Mouse (Mus musculus) MEL (cell line): ENCODE data around the gene Lpar5. TPM values are rescaled to one million over a fixed set of nuclear protein-coding genes. Genes with fewer than 3 reads are reported as not detected.

Experiments
- DNase-seq: peaks from one replicate; pipeline ENCODE4 v3.0.0; 2011; ENCODE audit warnings: low read depth, low spot score
- H3K27ac ChIP-seq: 2 replicates; pipeline ENCODE4 v1.5.1; 2012; ENCODE audit warnings: low read depth, mild to moderate bottlenecking, control low read depth, low read length, moderate library complexity; ENCODE audit not compliant: control insufficient read depth
- H3K27me3 ChIP-seq, 2 experiments: fragments of 150-350 bp in 1 of 2; sonication (generic) in 1 of 2; 2 replicates each; pipeline ENCODE4 v1.6.1; 2012; ENCODE audit warnings: low read length in 2 of 2, mild to moderate bottlenecking in 2 of 2, improper control_type of control experiment in 1 of 2, moderate library complexity in 1 of 2; ENCODE audit not compliant: insufficient read depth in 2 of 2, control insufficient read depth in 1 of 2
- H3K36me3 ChIP-seq, 2 experiments: 2 replicates each; pipeline ENCODE4 v1.6.1; 2012 to 2014; ENCODE audit warnings: low read length in 2 of 2, improper control_type of control experiment in 1 of 2, inconsistent platforms in 1 of 2, mild to moderate bottlenecking in 1 of 2; ENCODE audit not compliant: insufficient read depth in 2 of 2, control insufficient read depth in 1 of 2
- H3K4me1 ChIP-seq, 2 experiments: fragments of 150-350 bp in 1 of 2; sonication (generic) in 1 of 2; 2 replicates each; pipeline ENCODE4 v1.6.1; 2012; ENCODE audit warnings: low read length in 2 of 2, improper control_type of control experiment in 1 of 2, mild to moderate bottlenecking in 1 of 2; ENCODE audit not compliant: insufficient read depth in 2 of 2, control insufficient read depth in 1 of 2
- H3K4me3 ChIP-seq, 2 experiments: fragments of 150-350 bp in 1 of 2; sonication (generic) in 1 of 2; 2 replicates each; pipeline ENCODE4 v1.5.1; 2012; ENCODE audit warnings: low read depth in 2 of 2, low read length in 2 of 2, mild to moderate bottlenecking in 2 of 2, moderate library complexity in 2 of 2, control low read depth in 1 of 2, improper control_type of control experiment in 1 of 2; ENCODE audit not compliant: control insufficient read depth in 1 of 2, insufficient read depth in 1 of 2
- H3K79me2 ChIP-seq: 2 replicates; pipeline ENCODE4 v1.6.1; 2012; ENCODE audit warnings: mild to moderate bottlenecking, low read length, moderate library complexity; ENCODE audit not compliant: control insufficient read depth, poor library complexity, insufficient read depth
- H3K9ac ChIP-seq: 2 replicates; pipeline ENCODE4 v1.6.1; 2012; ENCODE audit warnings: low read depth, mild to moderate bottlenecking, control low read depth, low read length, moderate library complexity; ENCODE audit not compliant: control insufficient read depth, poor library complexity, severe bottlenecking
- H3K9me3 ChIP-seq: fragments of 150-350 bp; sonication (generic); replicated peaks from 2 replicates; pipeline ENCODE4 v1.6.1; 2012; ENCODE audit warnings: mild to moderate bottlenecking, low read length, improper control_type of control experiment, moderate library complexity; ENCODE audit not compliant: insufficient read depth
- BHLHE40 ChIP-seq: IDR thresholded peaks from 2 replicates; pipeline ENCODE4 v1.6.1; 2012; ENCODE audit warnings: low read depth, mild to moderate bottlenecking, inconsistent platforms, low read length, improper control_type of control experiment, borderline replicate concordance
- CHD1 ChIP-seq: IDR thresholded peaks from 2 replicates; pipeline ENCODE4 v1.6.1; 2012; ENCODE audit warnings: low read depth, mild to moderate bottlenecking, inconsistent platforms, low read length, improper control_type of control experiment
- CHD2 ChIP-seq: IDR thresholded peaks from 2 replicates; pipeline ENCODE4 v1.6.1; 2011; ENCODE audit warnings: low read length, improper control_type of control experiment
- CTCF ChIP-seq, 3 experiments: IDR thresholded peaks in 2 of 3; conservative IDR thresholded peaks in 1 of 3; 2 replicates each; pipeline ENCODE4 v1.5.1; 2011 to 2012; ENCODE audit warnings: low read length in 3 of 3, low read depth in 2 of 3, mild to moderate bottlenecking in 2 of 3, improper control_type of control experiment in 1 of 3, inconsistent platforms in 1 of 3, mixed read lengths in 1 of 3, moderate library complexity in 1 of 3; ENCODE audit not compliant: control insufficient read depth in 1 of 3, insufficient read depth in 1 of 3, poor library complexity in 1 of 3, severe bottlenecking in 1 of 3
- E2F4 ChIP-seq: IDR thresholded peaks from 2 replicates; pipeline ENCODE4 v1.6.1; 2011; ENCODE audit warnings: low read depth, low read length, improper control_type of control experiment, borderline replicate concordance
- ELF1 ChIP-seq: IDR thresholded peaks from 2 replicates; pipeline ENCODE4 v1.6.1; 2014; ENCODE audit warnings: low read depth, mild to moderate bottlenecking, inconsistent platforms, low read length, improper control_type of control experiment, moderate library complexity
- EP300 ChIP-seq, 2 experiments: IDR thresholded peaks; 2 replicates each; pipeline ENCODE4 v1.6.1; 2011; ENCODE audit warnings: improper control_type of control experiment in 2 of 2, low read length in 2 of 2, low read depth in 1 of 2, mild to moderate bottlenecking in 1 of 2
- ETS1 ChIP-seq: IDR thresholded peaks from 2 replicates; pipeline ENCODE4 v1.6.1; 2012; ENCODE audit warnings: low read depth, mild to moderate bottlenecking, inconsistent platforms, low read length, improper control_type of control experiment, moderate library complexity
- GABPA ChIP-seq: IDR thresholded peaks from 2 replicates; pipeline ENCODE4 v1.6.1; 2012; ENCODE audit warnings: low read depth, mild to moderate bottlenecking, inconsistent platforms, low read length, improper control_type of control experiment, moderate library complexity
- GATA1 ChIP-seq: IDR thresholded peaks from 2 replicates; pipeline ENCODE4 v1.6.1; 2011; ENCODE audit warnings: low read depth, low read length, improper control_type of control experiment
- HCFC1 ChIP-seq: IDR thresholded peaks from 2 replicates; pipeline ENCODE4 v1.6.1; 2012; ENCODE audit warnings: low read depth, mild to moderate bottlenecking, inconsistent platforms, low read length, improper control_type of control experiment, moderate library complexity
- JUND ChIP-seq: IDR thresholded peaks from 2 replicates; pipeline ENCODE4 v1.6.1; 2011; ENCODE audit warnings: low read depth, mild to moderate bottlenecking, improper control_type of control experiment, low read length
- KAT2A ChIP-seq: conservative IDR thresholded peaks from 2 replicates; pipeline ENCODE4 v1.6.1; 2012; ENCODE audit warnings: low read depth, low read length, improper control_type of control experiment, inconsistent platforms
- MAFK ChIP-seq: IDR thresholded peaks from 2 replicates; pipeline ENCODE4 v1.6.1; 2011; ENCODE audit warnings: low read depth, mild to moderate bottlenecking, low read length, improper control_type of control experiment, borderline replicate concordance
- MAX ChIP-seq: IDR thresholded peaks from 2 replicates; pipeline ENCODE4 v1.6.1; 2011; ENCODE audit warnings: low read length, improper control_type of control experiment
- MAZ ChIP-seq: IDR thresholded peaks from 2 replicates; pipeline ENCODE4 v1.6.1; 2012; ENCODE audit warnings: low read depth, mild to moderate bottlenecking, inconsistent platforms, low read length, improper control_type of control experiment
- MXI1 ChIP-seq: IDR thresholded peaks from 2 replicates; pipeline ENCODE4 v1.6.1; 2011; ENCODE audit warnings: mild to moderate bottlenecking, low read depth, low read length, improper control_type of control experiment
- MYB ChIP-seq: IDR thresholded peaks from 2 replicates; pipeline ENCODE4 v1.6.1; 2011; ENCODE audit warnings: mild to moderate bottlenecking, low read depth, low read length, improper control_type of control experiment
- MYC ChIP-seq: IDR thresholded peaks from 2 replicates; pipeline ENCODE4 v1.6.1; 2011; ENCODE audit warnings: low read depth, mild to moderate bottlenecking, low read length, improper control_type of control experiment, moderate library complexity
- NELFE ChIP-seq: IDR thresholded peaks from 2 replicates; pipeline ENCODE4 v1.6.1; 2011; ENCODE audit warnings: low read depth, low read length, improper control_type of control experiment
- NRF1 ChIP-seq: IDR thresholded peaks from 2 replicates; pipeline ENCODE4 v1.6.1; 2014; ENCODE audit warnings: low read depth, mild to moderate bottlenecking, inconsistent platforms, low read length, improper control_type of control experiment, moderate library complexity; ENCODE audit not compliant: poor library complexity, insufficient read depth, severe bottlenecking
- POLR2A ChIP-seq, 2 experiments: IDR thresholded peaks; 2 replicates each; pipeline ENCODE4 v1.6.1; 2011 to 2012; ENCODE audit warnings: low read length in 2 of 2, mild to moderate bottlenecking in 2 of 2, control low read depth in 1 of 2, improper control_type of control experiment in 1 of 2, low read depth in 1 of 2, moderate library complexity in 1 of 2; ENCODE audit not compliant: control insufficient read depth in 1 of 2, insufficient read depth in 1 of 2, poor library complexity in 1 of 2
- POLR2AphosphoS2 ChIP-seq: IDR thresholded peaks from 2 replicates; pipeline ENCODE4 v1.6.1; 2011; ENCODE audit warnings: low read length, improper control_type of control experiment
- POLR2AphosphoS5 ChIP-seq: IDR thresholded peaks from 2 replicates; pipeline ENCODE4 v1.6.1; 2012; ENCODE audit warnings: low read depth, borderline replicate concordance, mild to moderate bottlenecking, inconsistent platforms, low read length, moderate library complexity, mixed read lengths
- RCOR1 ChIP-seq: IDR thresholded peaks from 2 replicates; pipeline ENCODE4 v1.6.1; 2012; ENCODE audit warnings: low read depth, mild to moderate bottlenecking, inconsistent platforms, low read length, improper control_type of control experiment
- SIN3A ChIP-seq: IDR thresholded peaks from 2 replicates; pipeline ENCODE4 v1.6.1; 2012; ENCODE audit warnings: low read length, improper control_type of control experiment, inconsistent platforms
- SMC3 ChIP-seq: IDR thresholded peaks from 2 replicates; pipeline ENCODE4 v1.6.1; 2011; ENCODE audit warnings: low read depth, low read length, improper control_type of control experiment
- TAL1 ChIP-seq: IDR thresholded peaks from 2 replicates; pipeline ENCODE4 v1.6.1; 2012; ENCODE audit warnings: mild to moderate bottlenecking, inconsistent platforms, low read length, moderate library complexity, mixed read lengths
- TBP ChIP-seq: IDR thresholded peaks from 2 replicates; pipeline ENCODE4 v1.8.0; 2011; ENCODE audit warnings: low read depth, low read length, improper control_type of control experiment
- TCF12 ChIP-seq: IDR thresholded peaks from 2 replicates; pipeline ENCODE4 v1.6.1; 2014; ENCODE audit warnings: low read depth, mild to moderate bottlenecking, inconsistent platforms, low read length, improper control_type of control experiment, moderate library complexity
- USF1 ChIP-seq: IDR thresholded peaks from 2 replicates; pipeline ENCODE4 v1.6.1; 2014; ENCODE audit warnings: low read depth, mild to moderate bottlenecking, inconsistent platforms, low read length, improper control_type of control experiment, moderate library complexity
- USF2 ChIP-seq, 2 experiments: IDR thresholded peaks; 2 replicates each; pipeline ENCODE4 v1.6.1; 2011 to 2012; ENCODE audit warnings: improper control_type of control experiment in 2 of 2, low read length in 2 of 2, borderline replicate concordance in 1 of 2, inconsistent platforms in 1 of 2, low read depth in 1 of 2, mild to moderate bottlenecking in 1 of 2; ENCODE audit not compliant: insufficient read depth in 1 of 2
- ZC3H11A ChIP-seq: IDR thresholded peaks from 2 replicates; pipeline ENCODE4 v1.6.1; 2012; ENCODE audit warnings: low read depth, mild to moderate bottlenecking, inconsistent platforms, low read length, improper control_type of control experiment
- ZKSCAN1 ChIP-seq: IDR thresholded peaks from 2 replicates; pipeline ENCODE4 v1.6.1; 2012; ENCODE audit warnings: low read depth, mild to moderate bottlenecking, inconsistent platforms, low read length, improper control_type of control experiment, moderate library complexity
- ZNF384 ChIP-seq: IDR thresholded peaks from 2 replicates; pipeline ENCODE4 v1.6.1; 2012; ENCODE audit warnings: low read depth, mild to moderate bottlenecking, inconsistent platforms, low read length, improper control_type of control experiment
- polyA plus RNA-seq, 2 experiments: library from polyadenylated mRNA; stranded (reverse) in 1 of 2; unstranded in 1 of 2; fragments of >175 nt in 1 of 2; fragments of >200 nt in 1 of 2; gene quantifications; 2 replicates each; pipeline versions ENCODE4 v1.2.1 to v1.2.4; 2012; ENCODE audit warnings: low replicate concordance in 2 of 2, low read depth in 1 of 2; ENCODE audit not compliant: insufficient read length in 2 of 2, insufficient read depth in 1 of 2, missing spikeins in 1 of 2
- total RNA-seq: library from RNA; depleted of rRNA; stranded (reverse); fragments of 300-350 nt; gene quantifications from 2 replicates; pipeline ENCODE4 v1.2.3, GENCODE M21; 2012

The Lpar5 gene
- total and polyA plus RNA-seq, 3 experiments, result 2.8 to 16.2 TPM; not detected in 1

DNA sequence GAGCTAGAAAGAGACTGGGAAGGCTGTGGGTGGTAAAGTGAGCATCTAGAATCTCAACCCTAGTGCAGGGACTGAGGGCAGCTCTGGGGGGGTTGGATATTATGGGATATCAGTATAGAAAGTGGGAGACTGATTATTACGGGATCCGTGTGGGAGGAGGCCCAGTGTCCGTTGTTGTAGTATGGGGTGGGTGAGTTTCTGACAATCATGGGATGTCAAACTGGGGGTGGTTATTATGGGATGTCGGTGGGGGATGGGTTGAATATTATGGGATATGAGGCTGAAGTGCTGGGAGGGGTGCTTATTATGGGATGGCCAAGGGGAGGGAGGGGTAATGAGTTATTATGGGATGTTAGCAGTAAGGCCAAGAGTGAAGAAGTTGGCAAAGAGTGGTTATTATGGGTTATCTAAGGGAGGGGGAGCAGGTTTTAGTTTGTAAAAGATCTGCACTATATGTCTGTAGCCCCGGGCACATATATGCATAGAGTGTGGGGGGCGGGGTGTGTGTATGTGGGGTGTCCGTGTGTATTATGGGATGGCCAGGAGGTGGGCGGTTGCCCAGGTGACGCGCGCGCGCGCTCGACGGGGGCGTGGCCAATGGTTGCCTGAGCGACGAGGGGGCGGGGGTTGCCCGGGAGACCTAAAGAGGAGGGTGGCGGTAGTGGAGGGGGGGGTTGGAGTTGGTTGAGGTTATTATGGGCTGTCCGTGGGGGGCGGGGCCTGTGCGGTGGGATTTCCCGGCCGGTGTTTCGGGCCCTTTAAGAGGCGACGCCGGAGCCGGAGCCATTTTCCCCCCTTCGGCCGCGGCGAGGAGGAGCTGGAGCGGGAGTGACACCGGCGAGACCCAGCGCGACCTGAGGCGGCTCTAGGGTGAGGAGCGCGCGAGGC, 27.9 kb downstream of the Lpar5 start, which contains the start of gene Chd4:
TSS of gene Chd4 (plus strand) at position 591 of the 888 bp plus-strand sequence.
- peak; percentile 97 for DNase-seq
- H3K27ac ChIP-seq, result peak within 1 kb of the TSS; percentile 89
- H3K4me1 ChIP-seq, result peaks cover 9 to 34% of the 10 kb centered on the region in 2 experiments
- peaks cover 37% of the 10 kb centered on the region for H3K79me2 ChIP-seq
- no peaks in the 10 kb centered on the region for H3K9me3 ChIP-seq
- no peaks in the 10 kb centered on the region for H3K27me3 ChIP-seq
- peak within 1 kb of the TSS; percentile 98 for H3K9ac ChIP-seq
- TF ChIP-seq ETS1 (peak; percentile 29; the same call in 1 of the 2 replicates), E2F4 (peak; percentile 40; the same call in 1 of the 2 replicates), CTCF (IDR thresholded peaks at IDR 0.05 in 2 of 3, conservative IDR thresholded peaks at IDR 0.05 in 1 of 3; ENCODE audit: control insufficient read depth in 1 of 3, insufficient read depth in 1 of 3, low read depth in 2 of 3, low read length in 3 of 3, poor library complexity in 1 of 3, severe bottlenecking in 1 of 3) (no peak), TCF12 (peak; percentile 40; the same call in 1 of the 2 replicates), POLR2AphosphoS5 (peak; percentile 69; the same call in 1 of the 2 replicates), CHD2 (peak; percentile 45), USF1 (no peak), SIN3A (peak; percentile 56), ZC3H11A (no peak), MAFK (no peak), POLR2AphosphoS2 (peak; percentile 59; the same call in 1 of the 2 replicates), NELFE (peak; percentile 86), ELF1 (peak; percentile 91), MAZ (peak; percentile 74; the same call in 1 of the 2 replicates), HCFC1 (peak; percentile 53), TBP (peak; percentile 61; the same call in 1 of the 2 replicates), BHLHE40 (no peak), MYC (no peak), CHD1 (no peak), RCOR1 (no peak), USF2 (IDR thresholded peaks at IDR 0.05; ENCODE audit: borderline replicate concordance in 1 of 2, insufficient read depth in 1 of 2, low read depth in 1 of 2, low read length in 2 of 2) (no peak), POLR2A (IDR thresholded peaks at IDR 0.05; ENCODE audit: control insufficient read depth in 1 of 2, insufficient read depth in 1 of 2, low read depth in 1 of 2, low read length in 2 of 2, poor library complexity in 1 of 2) (peak; percentile 66 to 87; a peak in 3 of 4 replicates), SMC3 (no peak), GATA1 (no peak), EP300 (IDR thresholded peaks at IDR 0.05; ENCODE audit: low read depth in 1 of 2, low read length in 2 of 2) (peak in 1 of 2 experiments; percentile 50; a peak in 2 of 4 replicates), MAX (no peak), MXI1 (peak; percentile 58; the same call in 1 of the 2 replicates), NRF1 (peak; percentile 58), KAT2A (no peak), ZNF384 (no peak), TAL1 (no peak), ZKSCAN1 (no peak), JUND (no peak), GABPA (no peak), MYB (no peak)
- peaks cover 10 to 30% of the 10 kb centered on the region in 2 experiments for H3K36me3 ChIP-seq
- H3K4me3 ChIP-seq, result peak within 1 kb of the TSS; percentile 84 to 90
